Mouse (Mus musculus) retina, embryonic 14.5 days (tissue): ENCODE measurements at regions not wholly inside any gene's neighbourhood (a gene's known extent, or its start where the extent isn't known, plus 50 kb on each side); places are given as distances from the start of the nearest gene placed in this dataset.

Experiments used
- DNase-seq: peaks from one replicate; pipeline ENCODE4 v3.0.0-alpha.2; 2015; ENCODE audit warnings: low spot score

DNA sequence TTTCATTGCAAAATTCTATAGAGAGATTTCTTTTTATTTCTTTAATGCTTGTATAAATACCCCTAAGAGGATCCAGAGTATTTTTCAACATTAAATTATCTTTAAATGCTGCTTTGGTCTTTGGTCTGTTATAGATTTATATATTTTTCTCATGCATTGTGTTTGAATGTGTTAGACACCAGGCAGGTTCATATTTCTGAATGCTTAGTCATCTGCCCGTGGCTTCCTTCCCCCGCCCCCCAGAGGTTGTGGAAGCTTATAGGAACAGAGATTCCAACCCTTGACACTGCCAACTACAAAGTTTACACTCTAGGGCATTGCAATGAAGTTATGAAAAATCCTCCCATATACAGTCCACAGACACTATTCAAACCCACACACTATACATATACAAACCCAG lies 1066.6 kb downstream of the Efnb2 start:
- DNase-seq: no peak

DNA sequence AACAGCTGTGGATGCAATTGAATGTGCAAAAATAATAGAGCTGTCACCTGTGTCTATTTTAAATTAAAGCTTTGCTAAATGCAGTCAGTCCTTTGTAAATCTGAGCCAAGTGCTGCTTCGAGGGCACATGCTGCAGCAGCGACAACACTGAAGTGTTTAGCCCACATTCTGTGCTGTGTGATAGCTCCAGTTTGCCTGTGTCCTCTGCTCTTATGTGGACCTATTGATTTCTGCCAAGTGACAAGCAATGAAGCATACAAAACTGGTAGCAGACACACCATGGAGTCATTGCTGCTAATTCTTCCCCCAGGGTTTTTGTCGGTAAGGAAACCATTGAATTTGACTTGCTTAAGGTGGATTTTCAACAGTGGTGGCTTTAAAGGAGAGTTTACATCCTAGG lies 1085.4 kb downstream of the Efnb2 start:
- peak; percentile 28 for DNase-seq

DNA sequence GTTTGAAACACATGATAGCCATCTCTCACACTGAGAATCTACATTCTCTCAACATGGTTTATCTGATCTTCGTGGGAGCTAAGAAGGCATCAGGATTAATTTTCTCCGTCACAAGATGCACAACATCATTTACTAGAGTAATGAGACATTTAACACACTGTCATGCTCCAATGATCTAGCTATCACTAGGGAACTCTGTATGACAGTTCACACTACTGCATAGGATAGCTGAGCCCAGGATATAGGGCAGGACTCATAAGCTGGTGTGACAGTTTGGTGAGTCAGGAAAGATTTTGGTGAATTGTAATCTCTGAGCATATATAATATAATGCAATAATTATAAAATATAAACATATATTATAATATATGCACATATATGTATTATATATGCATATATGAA lies 1100.4 kb downstream of the Efnb2 start:
- peak; percentile 21 for DNase-seq

DNA sequence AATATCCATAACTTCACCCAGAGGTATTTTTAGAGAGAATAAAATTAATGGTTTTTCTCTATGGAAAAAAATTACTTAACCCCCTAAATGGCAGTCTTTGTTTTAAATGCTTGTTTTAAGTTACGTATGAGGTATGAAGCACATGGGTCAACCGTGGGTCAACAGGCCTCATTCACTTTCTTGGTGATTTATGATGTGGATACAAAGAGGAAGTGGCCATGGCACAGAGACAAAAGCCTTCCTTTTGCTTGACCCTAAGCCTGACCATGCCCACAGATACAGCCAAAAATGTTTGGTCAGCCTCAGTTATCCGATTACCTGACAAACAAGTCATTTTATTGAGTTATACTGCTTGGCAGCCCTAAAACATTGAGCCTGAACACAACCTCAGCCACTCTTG lies 1106.3 kb downstream of the Efnb2 start:
- DNase-seq: no peak
